Mouse (Mus musculus): ENCODE measurements around the gene Scrg1. TPM values are rescaled to one million over a fixed set of nuclear protein-coding genes. Genes with fewer than 3 reads are reported as not detected.

Scrg1 gene
- not detected in 2 replicates for polyA plus RNA-seq (2012; ENCODE audit: insufficient read depth, low replicate concordance)

GRCm38 (mm10) chr8:57455765-57456164, at the start of gene Scrg1:
Scrg1 (plus strand) TSS chr8:57455923.
- Histone ChIP-seq H3K9me3 (no peaks in the 10 kb centered on the region; the same call in 1 of the 2 replicates), H3K27me3 (replicated peaks) (no peaks in the 10 kb centered on the region), H3K36me3 (replicated peaks; ENCODE audit: low read length) (no peaks in the 10 kb centered on the region), H3K4me3 (replicated peaks) (no peak within 1 kb of the TSS), H3K4me1 (0 out of 2 replicates have a peak, but pooled peaks cover 6% of the 10 kb centered on the region)
- TF ChIP-seq GATA1 (IDR thresholded peaks at IDR 0.05; ENCODE audit: borderline replicate concordance, low read length), result no peak
- TF ChIP-seq FLI1 (IDR thresholded peaks at IDR 0.05; ENCODE audit: low read length), result no peak

GRCm38 (mm10) chr8:57406366-57406765, 49.4 kb upstream of the Scrg1 start:
- H3K4me1 ChIP-seq, result no peaks in the 10 kb centered on the region
- peaks cover 16% of the 10 kb centered on the region for H3K27me3 ChIP-seq (replicated peaks)
- no peaks in the 10 kb centered on the region for H3K9me3 ChIP-seq
- TF ChIP-seq FLI1 (IDR thresholded peaks at IDR 0.05; ENCODE audit: low read length) (no peak), GATA1 (IDR thresholded peaks at IDR 0.05; ENCODE audit: borderline replicate concordance, low read length) (no peak)
- no peaks in the 10 kb centered on the region for H3K36me3 ChIP-seq (replicated peaks; ENCODE audit: low read length)
- H3K4me3 ChIP-seq (replicated peaks), result no peak overlapping the region

GRCm38 (mm10) chr8:57409333-57409732, 46.4 kb upstream of the Scrg1 start:
- TF ChIP-seq FLI1 (IDR thresholded peaks at IDR 0.05; ENCODE audit: low read length) (no peak), GATA1 (IDR thresholded peaks at IDR 0.05; ENCODE audit: borderline replicate concordance, low read length) (no peak)
- H3K9me3 ChIP-seq, result no peaks in the 10 kb centered on the region
- no peaks in the 10 kb centered on the region for H3K4me1 ChIP-seq
- peaks cover 26% of the 10 kb centered on the region for H3K27me3 ChIP-seq (replicated peaks)
- no peaks in the 10 kb centered on the region for H3K36me3 ChIP-seq (replicated peaks; ENCODE audit: low read length)
- no peak overlapping the region for H3K4me3 ChIP-seq (replicated peaks)

GRCm38 (mm10) chr8:57409779-57410472, 45.8 kb upstream of the Scrg1 start:
- Histone ChIP-seq H3K4me3 (replicated peaks) (no peak overlapping the region), H3K36me3 (replicated peaks; ENCODE audit: low read length) (no peaks in the 10 kb centered on the region), H3K9me3 (no peaks in the 10 kb centered on the region), H3K4me1 (no peaks in the 10 kb centered on the region), H3K27me3 (replicated peaks) (peaks cover 26% of the 10 kb centered on the region)
- TF ChIP-seq FLI1 (IDR thresholded peaks at IDR 0.05; ENCODE audit: low read length) (no peak), GATA1 (IDR thresholded peaks at IDR 0.05; ENCODE audit: borderline replicate concordance, low read length) (no peak)

- Histone ChIP-seq H3K36me3 (replicated peaks; ENCODE audit: low read length) (no peaks in the 10 kb centered on the region), H3K9me3 (no peaks in the 10 kb centered on the region), H3K4me3 (replicated peaks) (no peak overlapping the region), H3K4me1 (no peaks in the 10 kb centered on the region), H3K27me3 (replicated peaks) (peaks cover 26% of the 10 kb centered on the region)
- no peak for TF ChIP-seq FLI1 (IDR thresholded peaks at IDR 0.05; ENCODE audit: low read length)
These were observed 45.3 kb upstream of the Scrg1 start for GRCm38 (mm10) chr8:57410473-57410863.

GRCm38 (mm10) chr8:57411366-57411765, 44.4 kb upstream of the Scrg1 start:
- Histone ChIP-seq H3K9me3 (no peaks in the 10 kb centered on the region), H3K27me3 (replicated peaks) (peaks cover 26% of the 10 kb centered on the region), H3K36me3 (replicated peaks; ENCODE audit: low read length) (no peaks in the 10 kb centered on the region), H3K4me1 (no peaks in the 10 kb centered on the region), H3K4me3 (replicated peaks) (no peak overlapping the region)
- TF ChIP-seq FLI1 (IDR thresholded peaks at IDR 0.05; ENCODE audit: low read length) (no peak), GATA1 (IDR thresholded peaks at IDR 0.05; ENCODE audit: borderline replicate concordance, low read length) (no peak)

GRCm38 (mm10) chr8:57416827-57417226, 38.9 kb upstream of the Scrg1 start:
- Histone ChIP-seq H3K27me3 (replicated peaks) (peaks cover 12% of the 10 kb centered on the region), H3K4me3 (replicated peaks) (no peak overlapping the region), H3K36me3 (replicated peaks; ENCODE audit: low read length) (no peaks in the 10 kb centered on the region), H3K4me1 (0 out of 2 replicates have a peak, but pooled peaks cover 5% of the 10 kb centered on the region), H3K9me3 (no peaks in the 10 kb centered on the region)
- no peak for TF ChIP-seq GATA1 (IDR thresholded peaks at IDR 0.05; ENCODE audit: borderline replicate concordance, low read length)
- no peak for TF ChIP-seq FLI1 (IDR thresholded peaks at IDR 0.05; ENCODE audit: low read length)

GRCm38 (mm10) chr8:57426074-57426473, 29.6 kb upstream of the Scrg1 start:
- Histone ChIP-seq H3K27me3 (replicated peaks) (no peaks in the 10 kb centered on the region), H3K9me3 (no peaks in the 10 kb centered on the region), H3K36me3 (replicated peaks; ENCODE audit: low read length) (no peaks in the 10 kb centered on the region), H3K4me1 (peaks cover 31% of the 10 kb centered on the region), H3K4me3 (replicated peaks) (no peak overlapping the region)
- no peak for TF ChIP-seq GATA1 (IDR thresholded peaks at IDR 0.05; ENCODE audit: borderline replicate concordance, low read length)
- TF ChIP-seq FLI1 (IDR thresholded peaks at IDR 0.05; ENCODE audit: low read length), result no peak

GRCm38 (mm10) chr8:57427581-57428366, 27.9 kb upstream of the Scrg1 start:
- TF ChIP-seq GATA1 (IDR thresholded peaks at IDR 0.05; ENCODE audit: borderline replicate concordance, low read length) (no peak), FLI1 (IDR thresholded peaks at IDR 0.05; ENCODE audit: low read length) (no peak)
- Histone ChIP-seq H3K27me3 (replicated peaks) (no peaks in the 10 kb centered on the region), H3K4me1 (peaks cover 31% of the 10 kb centered on the region), H3K36me3 (replicated peaks; ENCODE audit: low read length) (no peaks in the 10 kb centered on the region), H3K9me3 (no peaks in the 10 kb centered on the region), H3K4me3 (replicated peaks) (peak overlapping the region; percentile 81)

GRCm38 (mm10) chr8:57428566-57428965, 27.2 kb upstream of the Scrg1 start:
- no peaks in the 10 kb centered on the region for H3K9me3 ChIP-seq
- TF ChIP-seq GATA1 (IDR thresholded peaks at IDR 0.05; ENCODE audit: borderline replicate concordance, low read length) (no peak), FLI1 (IDR thresholded peaks at IDR 0.05; ENCODE audit: low read length) (no peak)
- no peaks in the 10 kb centered on the region for H3K36me3 ChIP-seq (replicated peaks; ENCODE audit: low read length)
- H3K4me3 ChIP-seq (replicated peaks), result no peak overlapping the region
- peaks cover 31% of the 10 kb centered on the region for H3K4me1 ChIP-seq
- H3K27me3 ChIP-seq (replicated peaks), result no peaks in the 10 kb centered on the region
